Mouse (Mus musculus) MEL (cell line): ENCODE results near the gene Slc26a9. TPM values are rescaled to one million over a fixed set of nuclear protein-coding genes. Genes with fewer than 3 reads are reported as not detected.

Experiments
- DNase-seq: peaks from one replicate; pipeline ENCODE4 v3.0.0; 2011; ENCODE audit warnings: low read depth, low spot score
- H3K27ac ChIP-seq: 2 replicates; pipeline ENCODE4 v1.5.1; 2012; ENCODE audit warnings: low read depth, mild to moderate bottlenecking, control low read depth, low read length, moderate library complexity; ENCODE audit not compliant: control insufficient read depth
- H3K27me3 ChIP-seq, 2 experiments: fragments of 150-350 bp in 1 of 2; sonication (generic) in 1 of 2; 2 replicates each; pipeline ENCODE4 v1.6.1; 2012; ENCODE audit warnings: low read length in 2 of 2, mild to moderate bottlenecking in 2 of 2, improper control_type of control experiment in 1 of 2, moderate library complexity in 1 of 2; ENCODE audit not compliant: insufficient read depth in 2 of 2, control insufficient read depth in 1 of 2
- H3K36me3 ChIP-seq, 2 experiments: 2 replicates each; pipeline ENCODE4 v1.6.1; 2012 to 2014; ENCODE audit warnings: low read length in 2 of 2, improper control_type of control experiment in 1 of 2, inconsistent platforms in 1 of 2, mild to moderate bottlenecking in 1 of 2; ENCODE audit not compliant: insufficient read depth in 2 of 2, control insufficient read depth in 1 of 2
- H3K4me1 ChIP-seq, 2 experiments: fragments of 150-350 bp in 1 of 2; sonication (generic) in 1 of 2; 2 replicates each; pipeline ENCODE4 v1.6.1; 2012; ENCODE audit warnings: low read length in 2 of 2, improper control_type of control experiment in 1 of 2, mild to moderate bottlenecking in 1 of 2; ENCODE audit not compliant: insufficient read depth in 2 of 2, control insufficient read depth in 1 of 2
- H3K4me3 ChIP-seq, 2 experiments: fragments of 150-350 bp in 1 of 2; sonication (generic) in 1 of 2; 2 replicates each; pipeline ENCODE4 v1.5.1; 2012; ENCODE audit warnings: low read depth in 2 of 2, low read length in 2 of 2, mild to moderate bottlenecking in 2 of 2, moderate library complexity in 2 of 2, control low read depth in 1 of 2, improper control_type of control experiment in 1 of 2; ENCODE audit not compliant: control insufficient read depth in 1 of 2, insufficient read depth in 1 of 2
- H3K79me2 ChIP-seq: 2 replicates; pipeline ENCODE4 v1.6.1; 2012; ENCODE audit warnings: mild to moderate bottlenecking, low read length, moderate library complexity; ENCODE audit not compliant: control insufficient read depth, poor library complexity, insufficient read depth
- H3K9ac ChIP-seq: 2 replicates; pipeline ENCODE4 v1.6.1; 2012; ENCODE audit warnings: low read depth, mild to moderate bottlenecking, control low read depth, low read length, moderate library complexity; ENCODE audit not compliant: control insufficient read depth, poor library complexity, severe bottlenecking
- H3K9me3 ChIP-seq: fragments of 150-350 bp; sonication (generic); replicated peaks from 2 replicates; pipeline ENCODE4 v1.6.1; 2012; ENCODE audit warnings: mild to moderate bottlenecking, low read length, improper control_type of control experiment, moderate library complexity; ENCODE audit not compliant: insufficient read depth
- BHLHE40 ChIP-seq: IDR thresholded peaks from 2 replicates; pipeline ENCODE4 v1.6.1; 2012; ENCODE audit warnings: low read depth, mild to moderate bottlenecking, inconsistent platforms, low read length, improper control_type of control experiment, borderline replicate concordance
- CHD1 ChIP-seq: IDR thresholded peaks from 2 replicates; pipeline ENCODE4 v1.6.1; 2012; ENCODE audit warnings: low read depth, mild to moderate bottlenecking, inconsistent platforms, low read length, improper control_type of control experiment
- E2F4 ChIP-seq: IDR thresholded peaks from 2 replicates; pipeline ENCODE4 v1.6.1; 2011; ENCODE audit warnings: low read depth, low read length, improper control_type of control experiment, borderline replicate concordance
- ETS1 ChIP-seq: IDR thresholded peaks from 2 replicates; pipeline ENCODE4 v1.6.1; 2012; ENCODE audit warnings: low read depth, mild to moderate bottlenecking, inconsistent platforms, low read length, improper control_type of control experiment, moderate library complexity
- HCFC1 ChIP-seq: IDR thresholded peaks from 2 replicates; pipeline ENCODE4 v1.6.1; 2012; ENCODE audit warnings: low read depth, mild to moderate bottlenecking, inconsistent platforms, low read length, improper control_type of control experiment, moderate library complexity
- MAFK ChIP-seq: IDR thresholded peaks from 2 replicates; pipeline ENCODE4 v1.6.1; 2011; ENCODE audit warnings: low read depth, mild to moderate bottlenecking, low read length, improper control_type of control experiment, borderline replicate concordance
- MYB ChIP-seq: IDR thresholded peaks from 2 replicates; pipeline ENCODE4 v1.6.1; 2011; ENCODE audit warnings: mild to moderate bottlenecking, low read depth, low read length, improper control_type of control experiment
- POLR2AphosphoS5 ChIP-seq: IDR thresholded peaks from 2 replicates; pipeline ENCODE4 v1.6.1; 2012; ENCODE audit warnings: low read depth, borderline replicate concordance, mild to moderate bottlenecking, inconsistent platforms, low read length, moderate library complexity, mixed read lengths
- RCOR1 ChIP-seq: IDR thresholded peaks from 2 replicates; pipeline ENCODE4 v1.6.1; 2012; ENCODE audit warnings: low read depth, mild to moderate bottlenecking, inconsistent platforms, low read length, improper control_type of control experiment
- TAL1 ChIP-seq: IDR thresholded peaks from 2 replicates; pipeline ENCODE4 v1.6.1; 2012; ENCODE audit warnings: mild to moderate bottlenecking, inconsistent platforms, low read length, moderate library complexity, mixed read lengths
- TBP ChIP-seq: IDR thresholded peaks from 2 replicates; pipeline ENCODE4 v1.8.0; 2011; ENCODE audit warnings: low read depth, low read length, improper control_type of control experiment
- USF2 ChIP-seq, 2 experiments: IDR thresholded peaks; 2 replicates each; pipeline ENCODE4 v1.6.1; 2011 to 2012; ENCODE audit warnings: improper control_type of control experiment in 2 of 2, low read length in 2 of 2, borderline replicate concordance in 1 of 2, inconsistent platforms in 1 of 2, low read depth in 1 of 2, mild to moderate bottlenecking in 1 of 2; ENCODE audit not compliant: insufficient read depth in 1 of 2
- ZNF384 ChIP-seq: IDR thresholded peaks from 2 replicates; pipeline ENCODE4 v1.6.1; 2012; ENCODE audit warnings: low read depth, mild to moderate bottlenecking, inconsistent platforms, low read length, improper control_type of control experiment
- polyA plus RNA-seq, 2 experiments: library from polyadenylated mRNA; stranded (reverse) in 1 of 2; unstranded in 1 of 2; fragments of >175 nt in 1 of 2; fragments of >200 nt in 1 of 2; gene quantifications; 2 replicates each; pipeline versions ENCODE4 v1.2.1 to v1.2.4; 2012; ENCODE audit warnings: low replicate concordance in 2 of 2, low read depth in 1 of 2; ENCODE audit not compliant: insufficient read length in 2 of 2, insufficient read depth in 1 of 2, missing spikeins in 1 of 2
- total RNA-seq: library from RNA; depleted of rRNA; stranded (reverse); fragments of 300-350 nt; gene quantifications from 2 replicates; pipeline ENCODE4 v1.2.3, GENCODE M21; 2012

Slc26a9 gene
- total and polyA plus RNA-seq, 3 experiments, result 0.04 TPM; not detected in 2

- DNase-seq, result no peak
- H3K27me3 ChIP-seq, result peaks cover 21 to 28% of the 10 kb centered on the region in 2 experiments
- H3K4me1 ChIP-seq, result no peaks in the 10 kb centered on the region
- H3K36me3 ChIP-seq, result no peaks in the 10 kb centered on the region
- no peak overlapping the region for H3K9ac ChIP-seq
- no peaks in the 10 kb centered on the region for H3K79me2 ChIP-seq
- no peaks in the 10 kb centered on the region for H3K9me3 ChIP-seq
- no peak overlapping the region for H3K27ac ChIP-seq
- TF ChIP-seq BHLHE40 (no peak), ZNF384 (no peak), TAL1 (no peak), USF2 (IDR thresholded peaks at IDR 0.05; ENCODE audit: borderline replicate concordance in 1 of 2, insufficient read depth in 1 of 2, low read depth in 1 of 2, low read length in 2 of 2) (no peak), TBP (no peak), ETS1 (no peak), E2F4 (no peak)
- no peak overlapping the region for H3K4me3 ChIP-seq
Measured at GRCm38 (mm10) chr1:131804166-131804565, 60.3 kb downstream of the Slc26a9 start.

GRCm38 (mm10) chr1:131808986-131809385, 65.2 kb downstream of the Slc26a9 start:
- no peaks in the 10 kb centered on the region for H3K36me3 ChIP-seq
- no peaks in the 10 kb centered on the region for H3K9me3 ChIP-seq
- DNase-seq, result no peak
- peaks cover 10 to 20% of the 10 kb centered on the region in 2 experiments for H3K27me3 ChIP-seq
- H3K4me3 ChIP-seq, result no peak overlapping the region
- no peak overlapping the region for H3K27ac ChIP-seq
- H3K4me1 ChIP-seq, result no peaks in the 10 kb centered on the region
- no peaks in the 10 kb centered on the region for H3K79me2 ChIP-seq
- H3K9ac ChIP-seq, result no peak overlapping the region
- no peak for TF ChIP-seq RCOR1
- no peak for TF ChIP-seq MAFK

GRCm38 (mm10) chr1:131809651-131810050, 65.8 kb downstream of the Slc26a9 start:
- DNase-seq, result no peak
- Histone ChIP-seq H3K27me3 (peaks cover 6 to 17% of the 10 kb centered on the region in 2 experiments), H3K4me1 (no peaks in the 10 kb centered on the region)

More at GRCm38 (mm10) chr1:131809651-131810050, 65.8 kb downstream of the Slc26a9 start:
- Histone ChIP-seq H3K9ac (no peak overlapping the region), H3K4me3 (no peak overlapping the region), H3K79me2 (no peaks in the 10 kb centered on the region), H3K36me3 (no peaks in the 10 kb centered on the region), H3K27ac (no peak overlapping the region), H3K9me3 (no peaks in the 10 kb centered on the region)
- TF ChIP-seq POLR2AphosphoS5 (no peak), MYB (no peak), CHD1 (no peak), HCFC1 (no peak)
